Mouse (Mus musculus) liver, embryonic 18 days (tissue): ENCODE results near the gene Gm28042. TPM values are rescaled to one million over a fixed set of nuclear protein-coding genes. Genes with fewer than 3 reads are reported as not detected.

ENCODE experiments used
- polyA plus RNA-seq: library from polyadenylated mRNA; depleted of rRNA; stranded (reverse); fragments of >200 nt; gene quantifications from 2 replicates; pipeline ENCODE4 v1.2.3, GENCODE M21; 2012; rRNA removed

The Gm28042 gene
- 1.1 and 1.2 TPM in 2 replicates for polyA plus RNA-seq

GRCm38 (mm10) chr2:120026984-120027949, at the start of gene Gm28042, which contains the start of gene Jmjd7:
Gene Gm28042, plus strand, starts transcription at chr2:120027493.
Gene Jmjd7, plus strand, starts transcription at chr2:120027483.

DNA sequence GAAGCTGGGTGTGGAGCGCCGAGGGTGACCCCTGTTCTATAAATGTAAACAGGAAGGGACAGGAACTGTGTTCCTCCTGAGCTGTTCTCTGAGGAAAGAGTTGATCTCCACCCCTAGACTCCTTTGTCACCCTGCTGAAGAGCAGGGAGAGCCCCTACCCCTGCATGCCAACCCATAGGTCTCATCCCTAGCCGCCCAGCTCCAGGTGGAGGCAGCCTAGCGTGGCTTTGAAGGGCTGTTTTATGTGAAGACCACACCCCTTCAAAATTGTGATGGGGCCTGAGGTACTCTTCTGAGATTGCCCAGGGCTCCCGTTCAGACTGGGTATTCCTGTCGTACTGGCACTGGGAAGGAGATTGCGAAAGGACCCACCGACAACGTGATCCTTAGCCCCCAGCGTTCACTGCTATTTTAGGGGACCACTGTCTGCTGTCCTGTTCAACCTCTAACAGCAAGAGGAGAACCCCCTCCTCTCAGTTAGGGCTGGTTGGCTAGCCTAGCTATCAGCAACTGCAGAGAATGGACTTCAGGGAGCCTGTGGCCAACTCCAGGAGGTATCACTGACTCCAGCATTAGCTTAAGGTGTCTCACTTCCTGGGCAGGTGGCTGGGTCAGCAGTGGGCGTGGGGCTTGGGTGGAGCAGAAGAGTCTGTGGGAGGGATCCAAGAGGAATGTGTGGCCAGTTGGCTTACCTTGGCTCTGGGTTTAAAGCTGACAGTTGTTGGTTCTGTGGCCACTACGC, 5.6 kb downstream of the Gm28042 start, which contains the start of gene Pla2g4b:
Gene Pla2g4b, plus strand, starts transcription at position 692 of the 742 bp plus-strand sequence.

Other genes starting within 250 kb of the Gm28042 start
- gene Rpap1, start 240.0 kb upstream of the Gm28042 start, polyA plus RNA-seq: 3.9 and 4.5 TPM in 2 replicates
- 0.56 and 0.59 TPM in 2 replicates for gene Tyro3, start 229.8 kb upstream of the Gm28042 start, polyA plus RNA-seq
- 3.9 and 4.1 TPM in 2 replicates for gene Mga, start 130.3 kb upstream of the Gm28042 start, polyA plus RNA-seq
- 1.5 and 1.6 TPM in 2 replicates for gene Mapkbp1, start 54.8 kb upstream of the Gm28042 start, polyA plus RNA-seq
- 4.0 and 4.3 TPM in 2 replicates for gene Jmjd7, start within 50 bp of the Gm28042 start, polyA plus RNA-seq
- gene Pla2g4b, start 5.9 kb downstream of the Gm28042 start, polyA plus RNA-seq: 0.97 and 1.5 TPM in 2 replicates
- 8.3 and 8.7 TPM in 2 replicates for gene Ehd4, start 127.1 kb downstream of the Gm28042 start, polyA plus RNA-seq
- gene Pla2g4e, start 217.8 kb downstream of the Gm28042 start, polyA plus RNA-seq: 0.01 TPM in 1 of 2 replicates, not detected in the other